ENCODE assay signal across 15 mouse cellular contexts in genomic region chr5:136464849-136465248, GRCm38 (mm10).
A peak's percentile ranks its signal among the peaks of the same experiment; 100 is the strongest.
DNase-seq lines count a peak whose midpoint lies in the region; ATAC-seq and TF ChIP-seq lines count a peak whose summit lies in the region.
"Had no signal": no experiment of that assay in that cellular context is flagged by ENCODE, and none has a peak within 500 bp of the region (broad histone marks: within the 10 kb centered on the region; RNA-seq: fewer than 3 reads in every experiment).

No protein-coding gene starts in this region.

- no peak for TF ChIP-seq EP300 in heart, adult 2 months (IDR thresholded peaks at IDR 0.05; ENCODE audit: insufficient read depth, low read depth, low read length)

- no peak overlapping the region for H3K9ac ChIP-seq in heart, adult 2 months (ENCODE audit: low read depth, low read length)
- H3K9ac ChIP-seq in kidney, embryonic 15.5 days: no peak overlapping the region
- H3K9ac ChIP-seq: forebrain, embryonic 13.5 days; liver, embryonic 14.5 days; midbrain, embryonic 12.5 days; neural tube, embryonic 13.5 days had no signal

- peaks cover 14% of the 10 kb centered on the region; the same call in 1 of the 2 replicates for H3K36me3 ChIP-seq in heart, adult 2 months (ENCODE audit: control insufficient read depth, insufficient read depth, low read length)
- H3K36me3 ChIP-seq in kidney, embryonic 15.5 days: no peaks in the 10 kb centered on the region
- H3K36me3 ChIP-seq in embryonic facial prominence, embryonic 10.5 days (replicated peaks): peaks cover 15% of the 10 kb centered on the region
- H3K36me3 ChIP-seq: midbrain, embryonic 12.5 days; neural tube, embryonic 13.5 days had no signal

- H3K4me3 ChIP-seq in heart, adult 2 months: no peak overlapping the region
- H3K4me3 ChIP-seq in kidney, embryonic 15.5 days (replicated peaks): no peak overlapping the region
- H3K4me3 ChIP-seq in embryonic facial prominence, embryonic 10.5 days: no peak overlapping the region
- H3K4me3 ChIP-seq: forebrain, embryonic 13.5 days; midbrain, embryonic 12.5 days; neural tube, embryonic 13.5 days had no signal

- no peak overlapping the region for H3K4me2 ChIP-seq in kidney, embryonic 15.5 days
- H3K4me2 ChIP-seq: forebrain, embryonic 13.5 days; midbrain, embryonic 12.5 days; neural tube, embryonic 13.5 days had no signal

- TF ChIP-seq POLR2A in heart, adult 2 months (IDR thresholded peaks at IDR 0.05; ENCODE audit: insufficient read depth, low read depth, low read length): no peak

- H3K79me2 ChIP-seq in heart, adult 2 months (replicated peaks; ENCODE audit: control insufficient read depth, insufficient read depth, low read length): no peaks in the 10 kb centered on the region

- no peaks in the 10 kb centered on the region for H3K9me3 ChIP-seq in kidney, embryonic 15.5 days (replicated peaks)
- H3K9me3 ChIP-seq in embryonic facial prominence, embryonic 10.5 days: no peaks in the 10 kb centered on the region
- H3K9me3 ChIP-seq: forebrain, embryonic 13.5 days; midbrain, embryonic 12.5 days; neural tube, embryonic 13.5 days had no signal

- no peaks in the 10 kb centered on the region for H3K27me3 ChIP-seq in heart, adult 2 months (ENCODE audit: control insufficient read depth, insufficient read depth, low read length)
- H3K27me3 ChIP-seq in kidney, embryonic 15.5 days: no peaks in the 10 kb centered on the region
- H3K27me3 ChIP-seq in embryonic facial prominence, embryonic 10.5 days (replicated peaks; ENCODE audit: low read depth, poor library complexity, severe bottlenecking): no peaks in the 10 kb centered on the region
- H3K27me3 ChIP-seq: forebrain, embryonic 13.5 days; midbrain, embryonic 12.5 days; neural tube, embryonic 13.5 days had no signal

- whole genome bisulfite sequencing in heart, adult 2 months: 81% methylated on average over 3 of the region's 3 CpGs
- 35% methylated on average over 3 of the region's 3 CpGs for WGBS in kidney, embryonic 15.5 days
- 59% methylated on average over 3 of the region's 3 CpGs for WGBS in embryonic facial prominence, embryonic 10.5 days

- no peak for ATAC-seq in kidney, embryonic 15.5 days (replicated peaks; ENCODE audit: low FRiP score)
- no peak for ATAC-seq in frontal cortex, adult (ENCODE audit: low TSS enrichment)
- ATAC-seq: forebrain, embryonic 13.5 days had no signal

- peaks cover 39% of the 10 kb centered on the region for H3K4me1 ChIP-seq in heart, adult 2 months (ENCODE audit: control insufficient read depth, insufficient read depth, low read length)
- H3K4me1 ChIP-seq in kidney, embryonic 15.5 days: peaks cover 79% of the 10 kb centered on the region
- peaks cover 58% of the 10 kb centered on the region for H3K4me1 ChIP-seq in embryonic facial prominence, embryonic 10.5 days

- intact Hi-C loops in heart, adult 2 months (cut with DNase I): loop anchor here (5.0 kb wide), 3 partner anchors 38 to 102 kb away; partner anchors contain the start of gene Cux1
- intact Hi-C loops in heart, postnatal 36 days (cut with DNase I): loop anchor here (5.0 kb wide), 1 partner anchor 102 kb away; the partner anchor contains the start of gene Cux1

- no peak for DNase-seq in heart, adult 2 months
- DNase-seq in heart, postnatal 36 days: no peak
- no peak for DNase-seq in kidney, adult 8-10 months
- peak; percentile 46 for DNase-seq in ES-CJ7 (ENCODE audit: low read depth, low spot score)
- DNase-seq in embryonic facial prominence, embryonic 10.5 days (ENCODE audit: low spot score): no peak
- DNase-seq in spleen, adult 18-20 months: no peak
- DNase-seq: cerebellum, adult 11 months; gastrocnemius, postnatal 25 days; right cerebral cortex, postnatal 14 days had no signal

- H3K27ac ChIP-seq in heart, adult 2 months: peak overlapping the region; percentile 75
- peak overlapping the region; percentile 74 for H3K27ac ChIP-seq in kidney, embryonic 15.5 days
- peak overlapping the region; percentile 36; the same call in 1 of the 2 replicates for H3K27ac ChIP-seq in embryonic facial prominence, embryonic 10.5 days (replicated peaks)
- H3K27ac ChIP-seq: forebrain, embryonic 13.5 days; liver, embryonic 14.5 days; midbrain, embryonic 12.5 days had no signal

- no peak for TF ChIP-seq CTCF in heart, adult 2 months (IDR thresholded peaks at IDR 0.05)
